Mouse (Mus musculus): ENCODE data around the gene Pitpnb.

GRCm38 (mm10) chr5:111317526-111317925 lies 13.0 kb upstream of the Pitpnb start:
- TF ChIP-seq CTCF (IDR thresholded peaks at IDR 0.05; ENCODE audit: control insufficient read depth, insufficient read depth, insufficient read length) (no peak), USF1 (IDR thresholded peaks at IDR 0.05; ENCODE audit: low read depth) (no peak), CEBPB (IDR thresholded peaks at IDR 0.05; ENCODE audit: low read depth) (no peak), MAX (IDR thresholded peaks at IDR 0.05) (no peak), MYOG (IDR thresholded peaks at IDR 0.05; ENCODE audit: control insufficient read depth, extremely low read depth, insufficient read length) (no peak), MYOD1 (IDR thresholded peaks at IDR 0.05; ENCODE audit: control insufficient read depth, insufficient read length, low read depth) (no peak)
